Mouse (Mus musculus) CH12.LX (cell line): Measurements from ENCODE around the gene Plxna2.
A peak's percentile ranks its signal among the peaks of the same experiment; 100 is the strongest.

Source experiments
- CTCF ChIP-seq, 2 experiments: IDR thresholded peaks in 1 of 2; conservative IDR thresholded peaks in 1 of 2; 2 replicates each; pipeline ENCODE4 v1.5.1; 2011 to 2012; ENCODE audit warnings: low read depth in 2 of 2, low read length in 2 of 2, improper control_type of control experiment in 1 of 2, inconsistent platforms in 1 of 2, mild to moderate bottlenecking in 1 of 2, moderate library complexity in 1 of 2
- EP300 ChIP-seq: IDR thresholded peaks from 2 replicates; pipeline ENCODE4 v1.6.1; 2011; ENCODE audit warnings: low read length, improper control_type of control experiment
- MAZ ChIP-seq: IDR thresholded peaks from 2 replicates; pipeline ENCODE4 v1.6.1; 2012; ENCODE audit warnings: low read depth, mild to moderate bottlenecking, inconsistent platforms, low read length, improper control_type of control experiment, moderate library complexity
- MYC ChIP-seq: IDR thresholded peaks from 2 replicates; pipeline ENCODE4 v1.6.1; 2011; ENCODE audit warnings: low read depth, mild to moderate bottlenecking, improper control_type of control experiment, low read length
- NELFE ChIP-seq: IDR thresholded peaks from 2 replicates; pipeline ENCODE4 v1.6.1; 2011; ENCODE audit warnings: low read depth, low read length, improper control_type of control experiment
- POLR2A ChIP-seq: IDR thresholded peaks from 2 replicates; pipeline ENCODE4 v1.6.1; 2011; ENCODE audit warnings: low read depth, mild to moderate bottlenecking, improper control_type of control experiment, low read length
- RAD21 ChIP-seq: IDR thresholded peaks from 2 replicates; pipeline ENCODE4 v1.6.1; 2011; ENCODE audit warnings: low read depth, mild to moderate bottlenecking, low read length, improper control_type of control experiment, moderate library complexity
- RCOR1 ChIP-seq: conservative IDR thresholded peaks from 2 replicates; pipeline ENCODE4 v1.6.1; 2012; ENCODE audit warnings: low read depth, mild to moderate bottlenecking, inconsistent platforms, low read length, improper control_type of control experiment
- SMC3 ChIP-seq: IDR thresholded peaks from 2 replicates; pipeline ENCODE4 v1.6.1; 2011; ENCODE audit warnings: low read depth, low read length, improper control_type of control experiment

DNA sequence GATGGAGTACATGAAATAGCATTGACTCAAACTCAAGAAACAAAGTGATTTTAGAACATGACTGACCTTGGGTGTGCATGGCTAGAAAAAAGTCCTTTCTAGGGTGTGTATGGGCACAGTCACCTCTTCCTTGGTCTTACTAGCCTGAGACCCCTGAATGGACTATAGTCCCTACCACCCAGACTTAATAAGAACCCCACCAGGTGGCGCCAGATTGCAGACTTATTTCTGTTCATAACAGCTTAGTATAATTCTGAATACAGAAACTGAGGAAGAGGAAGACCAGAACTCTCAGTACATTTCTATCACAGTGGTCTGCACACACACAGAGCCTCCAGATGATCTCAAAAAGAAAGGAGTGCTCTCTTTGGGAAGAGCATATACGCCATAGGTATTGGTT is 135.2 kb downstream of the Plxna2 start:
- no peak for TF ChIP-seq POLR2A
- TF ChIP-seq SMC3, result peak; percentile 90
- TF ChIP-seq RCOR1, result no peak
- TF ChIP-seq EP300, result no peak
- peak; percentile 44 to 82 for TF ChIP-seq CTCF (conservative IDR thresholded peaks at IDR 0.05 in 1 of 2, IDR thresholded peaks at IDR 0.05 in 1 of 2; ENCODE audit: low read depth in 2 of 2, low read length in 2 of 2)
- TF ChIP-seq RAD21, result peak; percentile 63
- no peak for TF ChIP-seq MAZ
- TF ChIP-seq NELFE, result no peak; the same call in 1 of the 2 replicates
- TF ChIP-seq MYC, result no peak
